Mouse (Mus musculus) spleen, adult 2 months (tissue): ENCODE data around the gene Mrgprg. TPM values are rescaled to one million over a fixed set of nuclear protein-coding genes. Genes with fewer than 3 reads are reported as not detected.

Experiments
- DNase-seq, 2 experiments: peaks; one replicate each; pipeline versions ENCODE4 v3.0.0 to v3.0.0-alpha.2; 2012 to 2021; ENCODE audit warnings: low spot score in 2 of 2, low read depth in 1 of 2
- H3K27ac ChIP-seq: fragments of 200-500 bp; 2 replicates; pipeline ENCODE4 v1.5.1; 2012; ENCODE audit warnings: low read length, inconsistent platforms; ENCODE audit not compliant: insufficient read depth
- H3K27me3 ChIP-seq: fragments of 200-500 bp; 2 replicates; pipeline ENCODE4 v1.6.1; 2012; ENCODE audit warnings: mild to moderate bottlenecking, moderate library complexity, low read length, inconsistent platforms; ENCODE audit not compliant: control insufficient read depth, insufficient read depth
- H3K36me3 ChIP-seq: fragments of 200-500 bp; 2 replicates; pipeline ENCODE4 v1.6.1; 2012; ENCODE audit warnings: mild to moderate bottlenecking, low read length, inconsistent platforms; ENCODE audit not compliant: control insufficient read depth, insufficient read depth
- H3K4me1 ChIP-seq: fragments of 200-500 bp; 2 replicates; pipeline ENCODE4 v1.6.1; 2011; ENCODE audit warnings: inconsistent platforms; ENCODE audit not compliant: control insufficient read depth, insufficient read depth, insufficient read length
- H3K4me3 ChIP-seq: fragments of 200-500 bp; 2 replicates; pipeline ENCODE4 v1.5.1; 2011; ENCODE audit warnings: mild to moderate bottlenecking, inconsistent platforms; ENCODE audit not compliant: insufficient read depth, insufficient read length; ENCODE audit errors: extremely low read depth
- CTCF ChIP-seq: fragments of 200-500 bp; IDR thresholded peaks from 2 replicates; pipeline ENCODE4 v1.5.1; 2011; ENCODE audit warnings: mild to moderate bottlenecking, inconsistent platforms; ENCODE audit not compliant: insufficient read depth, insufficient read length, insufficient replicate concordance; ENCODE audit errors: extremely low read depth
- POLR2A ChIP-seq: fragments of 200-500 bp; IDR thresholded peaks from 2 replicates; pipeline ENCODE4 v1.6.1; 2011; ENCODE audit warnings: low read depth, low read length, inconsistent platforms
- WGBS: fragments of 180-500 bp; shearing (Covaris S2); methylation state at CpG from one replicate; pipeline ENCODE4 v1.1.7; 2018; 5-methylcytosine and 5-hydroxymethylcytosine counted together
- polyA plus RNA-seq: library from polyadenylated mRNA; depleted of rRNA; stranded (reverse); fragments of >200 nt; gene quantifications from 2 replicates; pipeline ENCODE4 v1.2.3, GENCODE M21; 2012

Mrgprg gene
- polyA plus RNA-seq, 1 experiment = not detected

- Histone ChIP-seq H3K36me3 (no peaks in the 10 kb centered on the region), H3K27ac (no peak overlapping the region), H3K4me3 (no peak overlapping the region), H3K27me3 (no peaks in the 10 kb centered on the region), H3K4me1 (no peaks in the 10 kb centered on the region)
- DNase-seq = no peak
- TF ChIP-seq POLR2A = no peak
- no peak for TF ChIP-seq CTCF
- 15% methylated on average over 19 of the region's 19 CpGs for WGBS
These were observed 1.8 kb downstream of the Mrgprg start for GRCm38 (mm10) chr7:143764876-143765530.

DNA sequence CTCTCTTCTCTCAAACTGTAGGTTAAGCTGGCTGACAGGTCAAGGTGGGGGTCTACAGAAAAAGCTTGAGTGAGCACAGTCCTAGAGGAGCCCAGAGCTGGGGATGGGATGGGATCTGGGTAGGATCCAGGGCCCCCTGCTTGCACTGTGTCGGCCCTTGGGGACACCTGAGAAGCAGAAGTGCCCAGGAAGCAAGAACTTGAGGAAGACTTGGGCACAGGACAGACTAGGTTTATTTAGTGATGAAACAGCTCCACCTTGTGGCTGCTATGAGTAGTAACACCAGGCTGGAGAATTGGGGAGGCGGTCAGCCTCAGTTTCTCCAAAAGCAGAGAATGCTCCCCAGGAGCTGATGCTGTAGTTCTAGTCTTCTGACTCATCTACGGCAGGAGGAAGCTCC is 3.0 kb downstream of the Mrgprg start:
- no peaks in the 10 kb centered on the region for H3K4me1 ChIP-seq
- H3K27me3 ChIP-seq = no peaks in the 10 kb centered on the region
- TF ChIP-seq POLR2A (no peak), CTCF (peak; percentile 54; the same call in 1 of the 2 replicates)
- DNase-seq = peak in 1 of 2 experiments; percentile 17
- H3K36me3 ChIP-seq = no peaks in the 10 kb centered on the region
- no peak overlapping the region for H3K4me3 ChIP-seq
- WGBS = 9% methylated on average over 3 of the region's 3 CpGs
- H3K27ac ChIP-seq = no peak overlapping the region

- Histone ChIP-seq H3K36me3 (no peaks in the 10 kb centered on the region), H3K4me1 (no peaks in the 10 kb centered on the region), H3K4me3 (no peak overlapping the region), H3K27me3 (no peaks in the 10 kb centered on the region), H3K27ac (no peak overlapping the region)
- TF ChIP-seq CTCF = no peak
- TF ChIP-seq POLR2A = no peak
- WGBS = 81% methylated on average over 3 of the region's 3 CpGs
- DNase-seq = no peak
These were observed 7.8 kb downstream of the Mrgprg start for GRCm38 (mm10) chr7:143758956-143759355.

DNA sequence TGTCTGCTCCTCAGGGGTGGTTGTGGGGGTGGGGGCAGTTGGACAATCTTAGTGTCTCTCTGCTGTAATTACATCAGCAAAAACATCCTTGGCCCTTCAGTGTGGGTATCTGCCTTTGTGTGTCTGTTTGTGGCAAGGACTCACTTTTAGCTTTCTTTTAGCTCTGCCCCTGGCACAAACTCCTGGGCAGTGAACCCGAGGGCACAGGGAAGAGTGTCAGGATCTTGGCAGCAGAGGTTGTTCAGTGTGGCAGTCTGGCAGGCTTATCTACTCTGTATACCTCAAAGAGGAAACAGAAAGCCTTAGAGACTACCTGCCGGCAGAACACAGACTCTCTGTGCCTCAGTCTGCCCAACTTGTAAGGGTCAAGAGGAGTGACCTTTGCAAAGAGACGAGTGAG is 9.1 kb downstream of the Mrgprg start:
- Histone ChIP-seq H3K4me1 (no peaks in the 10 kb centered on the region), H3K36me3 (no peaks in the 10 kb centered on the region), H3K4me3 (no peak overlapping the region), H3K27me3 (no peaks in the 10 kb centered on the region), H3K27ac (no peak overlapping the region)
- no peak for TF ChIP-seq CTCF
- WGBS = 58% methylated on average over 3 of the region's 3 CpGs
- no peak for DNase-seq

DNA sequence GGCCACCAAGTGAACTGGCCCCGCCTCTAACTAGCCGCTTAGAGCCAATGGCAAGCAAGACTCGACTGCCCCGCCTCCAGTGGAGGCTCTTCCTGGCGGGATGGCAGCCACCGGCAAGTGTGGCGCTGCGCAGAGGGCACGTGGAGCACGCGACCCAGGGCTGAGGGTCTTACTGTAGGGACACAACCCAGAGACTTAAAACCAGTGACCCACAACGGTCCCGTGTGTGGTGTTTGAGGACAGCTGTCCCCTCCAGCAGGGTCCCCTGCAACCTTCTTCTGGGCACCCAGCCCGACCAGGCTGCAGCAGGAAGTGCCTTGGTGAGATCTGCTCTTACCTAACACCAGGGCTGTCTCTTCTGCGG is 9.8 kb downstream of the Mrgprg start:
- no peaks in the 10 kb centered on the region for H3K36me3 ChIP-seq
- 3% methylated on average over 15 of the region's 15 CpGs for WGBS
- peak; percentile 50 to 81 for DNase-seq
- H3K4me3 ChIP-seq = peak overlapping the region; percentile 71
- TF ChIP-seq POLR2A (peak; percentile 79), CTCF (no peak)
- H3K27me3 ChIP-seq = no peaks in the 10 kb centered on the region
- no peaks in the 10 kb centered on the region for H3K4me1 ChIP-seq
- H3K27ac ChIP-seq = peak overlapping the region; percentile 49

- peak within 1 kb of the TSS; percentile 49 for H3K27ac ChIP-seq
- H3K4me1 ChIP-seq = no peaks in the 10 kb centered on the region
- H3K27me3 ChIP-seq = no peaks in the 10 kb centered on the region
- 19% methylated on average over 22 of the region's 22 CpGs for WGBS
- TF ChIP-seq CTCF (no peak), POLR2A (no peak)
- DNase-seq = no peak
- H3K4me3 ChIP-seq = peak within 1 kb of the TSS; percentile 71
- no peaks in the 10 kb centered on the region for H3K36me3 ChIP-seq
These were observed 10.4 kb downstream of the Mrgprg start, which contains the start of gene Osbpl5 for GRCm38 (mm10) chr7:143756125-143757026. Gene Osbpl5 (minus strand): TSS chr7:143756985.

DNA sequence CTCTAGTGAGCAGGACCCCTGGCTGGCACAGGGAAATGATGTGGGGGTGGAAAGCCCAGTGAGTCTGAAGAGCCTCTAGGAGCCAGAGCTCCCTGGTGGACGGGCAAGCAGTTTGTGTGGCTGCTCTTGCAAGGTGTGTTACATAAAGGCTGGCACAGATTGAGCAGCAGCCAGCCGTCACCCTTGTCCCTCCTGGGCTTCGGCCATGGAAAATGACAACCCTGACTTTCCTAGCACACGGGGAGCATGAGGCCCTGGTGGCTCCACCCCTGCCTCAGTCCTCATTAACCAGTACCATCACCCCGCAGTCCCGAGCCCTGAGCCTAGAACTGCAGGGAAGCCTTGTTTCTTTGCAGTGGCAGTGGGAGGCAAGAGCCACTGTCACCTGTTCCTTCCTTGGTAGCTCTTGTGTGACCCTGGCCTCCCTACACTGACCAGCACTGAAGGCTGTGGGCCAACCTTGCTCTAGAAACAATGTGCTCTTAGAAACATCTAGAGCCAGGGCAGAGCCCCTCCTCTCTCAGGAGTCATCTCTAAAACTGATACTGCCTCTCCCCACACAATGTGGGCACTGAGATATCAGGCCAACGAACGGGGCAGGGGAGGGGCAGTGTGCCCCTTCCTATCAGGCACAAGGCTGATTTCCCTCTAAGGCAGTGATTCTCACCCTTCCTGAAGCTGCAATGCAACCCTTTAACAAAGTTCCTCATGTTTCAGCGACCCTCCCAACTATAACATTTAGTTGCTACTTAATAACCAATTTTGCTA is 11.3 kb downstream of the Mrgprg start:
- no peak for DNase-seq
- Histone ChIP-seq H3K27me3 (no peaks in the 10 kb centered on the region), H3K4me3 (no peak overlapping the region), H3K36me3 (no peaks in the 10 kb centered on the region), H3K27ac (no peak overlapping the region), H3K4me1 (no peaks in the 10 kb centered on the region)
- TF ChIP-seq POLR2A (no peak), CTCF (no peak)
- 74% methylated on average over 9 of the region's 9 CpGs for WGBS
